Comparison of ENCODE assay signal across 15 mouse cellular contexts in genomic region chr11:119150442-119150841, GRCm38 (mm10).
A peak's percentile ranks its signal among the peaks of the same experiment; 100 is the strongest.
DNase-seq lines count a peak whose midpoint lies in the region; ATAC-seq and TF ChIP-seq lines count a peak whose summit lies in the region.
"Had no signal": no experiment of that assay in that cellular context is flagged by ENCODE, and none has a peak within 500 bp of the region (broad histone marks: within the 10 kb centered on the region; RNA-seq: fewer than 3 reads in every experiment).

No protein-coding gene starts in this region.

- H3K9me3 ChIP-seq in hindbrain, embryonic 12.5 days (replicated peaks): no peaks in the 10 kb centered on the region
- H3K9me3 ChIP-seq in hindbrain, embryonic 11.5 days (ENCODE audit: control insufficient read depth, low read length): no peaks in the 10 kb centered on the region
- H3K9me3 ChIP-seq in stomach, embryonic 16.5 days (replicated peaks; ENCODE audit: control insufficient read depth, low read length): no peaks in the 10 kb centered on the region
- H3K9me3 ChIP-seq in stomach, postnatal 0 days (ENCODE audit: control insufficient read depth, low read length): no peaks in the 10 kb centered on the region
- H3K9me3 ChIP-seq: midbrain, embryonic 10.5 days had no signal

- no peak for TF ChIP-seq EP300 in stomach, postnatal 0 days (optimal IDR thresholded peaks at IDR 0.05)

- H3K9ac ChIP-seq in hindbrain, embryonic 12.5 days: no peak overlapping the region
- no peak overlapping the region for H3K9ac ChIP-seq in hindbrain, embryonic 11.5 days (ENCODE audit: low read depth, low read length)
- H3K9ac ChIP-seq in stomach, embryonic 16.5 days (ENCODE audit: low read length): no peak overlapping the region
- H3K9ac ChIP-seq in stomach, postnatal 0 days (ENCODE audit: low read length): no peak overlapping the region

- no peak overlapping the region for H3K4me2 ChIP-seq in hindbrain, embryonic 12.5 days (replicated peaks)
- H3K4me2 ChIP-seq in hindbrain, embryonic 11.5 days (replicated peaks; ENCODE audit: low read depth, low read length): no peak overlapping the region
- H3K4me2 ChIP-seq in stomach, embryonic 16.5 days (ENCODE audit: low read depth, low read length): no peak overlapping the region
- no peak overlapping the region for H3K4me2 ChIP-seq in stomach, postnatal 0 days (replicated peaks; ENCODE audit: low read depth)
- H3K4me2 ChIP-seq: liver, embryonic 11.5 days had no signal

- H3K27ac ChIP-seq in hindbrain, embryonic 12.5 days: peak overlapping the region; percentile 67
- H3K27ac ChIP-seq in hindbrain, embryonic 11.5 days (ENCODE audit: low read depth, low read length): no peak overlapping the region
- no peak overlapping the region for H3K27ac ChIP-seq in stomach, embryonic 16.5 days (ENCODE audit: low read length)
- no peak overlapping the region for H3K27ac ChIP-seq in stomach, postnatal 0 days (replicated peaks)
- H3K27ac ChIP-seq: midbrain, embryonic 10.5 days had no signal

- peaks cover 21% of the 10 kb centered on the region for H3K4me1 ChIP-seq in hindbrain, embryonic 12.5 days
- no peaks in the 10 kb centered on the region; the same call in 1 of the 2 replicates for H3K4me1 ChIP-seq in hindbrain, embryonic 11.5 days (replicated peaks; ENCODE audit: control insufficient read depth, insufficient read depth, low read length)
- H3K4me1 ChIP-seq in stomach, embryonic 16.5 days (ENCODE audit: control insufficient read depth, insufficient read depth, low read length): no peaks in the 10 kb centered on the region
- no peaks in the 10 kb centered on the region for H3K4me1 ChIP-seq in stomach, postnatal 0 days (replicated peaks; ENCODE audit: control insufficient read depth, insufficient read depth)

- TF ChIP-seq CTCF in stomach, postnatal 0 days (IDR thresholded peaks at IDR 0.05; ENCODE audit: low read depth): no peak

- H3K4me3 ChIP-seq in hindbrain, embryonic 12.5 days: no peak overlapping the region
- H3K4me3 ChIP-seq in hindbrain, embryonic 11.5 days (ENCODE audit: low read depth, low read length): no peak overlapping the region
- H3K4me3 ChIP-seq in stomach, embryonic 16.5 days (replicated peaks; ENCODE audit: low read length): no peak overlapping the region
- H3K4me3 ChIP-seq in stomach, postnatal 0 days (ENCODE audit: low read depth, low read length): no peak overlapping the region
- H3K4me3 ChIP-seq: midbrain, embryonic 10.5 days had no signal

- H3K36me3 ChIP-seq in hindbrain, embryonic 12.5 days: peaks cover 73% of the 10 kb centered on the region
- H3K36me3 ChIP-seq in hindbrain, embryonic 11.5 days (ENCODE audit: control insufficient read depth, insufficient read depth, low read length): peaks cover 6% of the 10 kb centered on the region
- peaks cover 9% of the 10 kb centered on the region; the same call in 1 of the 2 replicates for H3K36me3 ChIP-seq in stomach, embryonic 16.5 days (ENCODE audit: control insufficient read depth, insufficient read depth, low read length)
- H3K36me3 ChIP-seq in stomach, postnatal 0 days (ENCODE audit: control insufficient read depth, insufficient read depth, low read length): peaks cover 16% of the 10 kb centered on the region; the same call in 1 of the 2 replicates

- ATAC-seq in hindbrain, embryonic 12.5 days (ENCODE audit: low FRiP score): peak; percentile 61; the same call in 1 of the 2 replicates
- no peak for ATAC-seq in hindbrain, embryonic 11.5 days (ENCODE audit: low FRiP score)
- ATAC-seq in stomach, embryonic 16.5 days (ENCODE audit: insufficient read depth, low FRiP score): 0 out of 2 replicates have a peak, but pooled peaks have one; percentile 22
- no peak for ATAC-seq in stomach, postnatal 0 days (ENCODE audit: low FRiP score, low TSS enrichment)
- 0 out of 2 replicates have a peak, but pooled peaks have one; percentile 29 for ATAC-seq in monocyte, adult 5-6 weeks (replicated peaks; ENCODE audit: insufficient number of reproducible peaks, low FRiP score, low TSS enrichment, poor library complexity, severe bottlenecking)

- peaks cover 12% of the 10 kb centered on the region; the same call in 1 of the 2 replicates for H3K27me3 ChIP-seq in hindbrain, embryonic 12.5 days
- H3K27me3 ChIP-seq in hindbrain, embryonic 11.5 days (ENCODE audit: control insufficient read depth, insufficient read depth, low read length): no peaks in the 10 kb centered on the region
- H3K27me3 ChIP-seq in stomach, embryonic 16.5 days (ENCODE audit: control insufficient read depth, insufficient read depth, low read length): no peaks in the 10 kb centered on the region
- no peaks in the 10 kb centered on the region for H3K27me3 ChIP-seq in stomach, postnatal 0 days (ENCODE audit: control insufficient read depth, insufficient read depth, low read length)

- no peak for DNase-seq in hindbrain, embryonic 11.5 days (ENCODE audit: low spot score)
- no peak for DNase-seq in stomach, postnatal 0 days (ENCODE audit: low spot score)
- no peak for DNase-seq in adrenal gland, postnatal 25 days
- DNase-seq in gastrocnemius, adult 18-20 months (ENCODE audit: low spot score): no peak
- DNase-seq: adrenal gland, adult 8-10 months; cerebellum, adult 2 months; kidney, adult 8-10 months; left cerebral cortex, postnatal 4 days; lung, postnatal 14 days; thymus, adult 18-20 months had no signal

- 70% methylated on average over 10 of the region's 10 CpGs for WGBS in hindbrain, embryonic 12.5 days
- 68% methylated on average over 10 of the region's 10 CpGs for WGBS in hindbrain, embryonic 11.5 days
- 86% methylated on average over 10 of the region's 10 CpGs for WGBS in stomach, embryonic 16.5 days
- WGBS in stomach, postnatal 0 days: 76% methylated on average over 10 of the region's 10 CpGs

Comparison
In these comparisons a context has a peak if more than half of its experiments do, and no peak if none do; other contexts are left out.
1. ATAC-seq: peak in hindbrain, embryonic 12.5 days (single experiment), stomach, embryonic 16.5 days (single experiment) and monocyte, adult 5-6 weeks (single experiment); none in hindbrain, embryonic 11.5 days (single experiment) and stomach, postnatal 0 days (single experiment).